Mouse (Mus musculus) ES-E14 (cell line): ENCODE measurements around the gene Psma3. TPM values are rescaled to one million over a fixed set of nuclear protein-coding genes. Genes with fewer than 3 reads are reported as not detected.

Experiments used
- DNase-seq: peaks from one replicate; pipeline ENCODE4 v3.0.0-alpha.2; 2013; ENCODE audit warnings: low read depth, low spot score
- H3K27ac ChIP-seq: 2 replicates; pipeline ENCODE4 v1.5.1; 2012; ENCODE audit warnings: low read depth, mild to moderate bottlenecking, low read length, moderate library complexity, mixed read lengths; ENCODE audit not compliant: poor library complexity, insufficient read depth, severe bottlenecking
- H3K36me3 ChIP-seq: 2 replicates; pipeline ENCODE4 v1.6.1; 2012; ENCODE audit warnings: mild to moderate bottlenecking, low read length, moderate library complexity, mixed read lengths; ENCODE audit not compliant: control insufficient read depth, poor library complexity, insufficient read depth, severe bottlenecking
- H3K4me1 ChIP-seq, 2 experiments: fragments of 150-350 bp in 1 of 2; sonication (generic) in 1 of 2; 2 replicates each; pipeline ENCODE4 v1.6.1; 2012; ENCODE audit warnings: low read length in 2 of 2, mild to moderate bottlenecking in 1 of 2, mixed read lengths in 1 of 2; ENCODE audit not compliant: control insufficient read depth in 2 of 2, insufficient read depth in 2 of 2, poor library complexity in 1 of 2
- H3K4me3 ChIP-seq, 2 experiments: fragments of 150-350 bp in 1 of 2; sonication (generic) in 1 of 2; 2 replicates each; pipeline ENCODE4 v1.5.1; 2012; ENCODE audit warnings: low read length in 2 of 2, low read depth in 1 of 2, mild to moderate bottlenecking in 1 of 2, mixed read lengths in 1 of 2; ENCODE audit not compliant: insufficient read depth in 1 of 2, poor library complexity in 1 of 2, severe bottlenecking in 1 of 2
- H3K9ac ChIP-seq: 2 replicates; pipeline ENCODE4 v1.6.1; 2012; ENCODE audit warnings: low read depth, mild to moderate bottlenecking, low read length, mixed read lengths; ENCODE audit not compliant: poor library complexity, insufficient read depth, severe bottlenecking
- H3K9me3 ChIP-seq: fragments of 150-350 bp; sonication (generic); 2 replicates; pipeline ENCODE4 v1.6.1; 2012; ENCODE audit warnings: low read depth, mild to moderate bottlenecking, low read length; ENCODE audit not compliant: control insufficient read depth, insufficient read depth
- CHD2 ChIP-seq: IDR thresholded peaks from 2 replicates; pipeline ENCODE4 v1.6.1; 2014; ENCODE audit warnings: mild to moderate bottlenecking, low read depth, low read length, inconsistent platforms
- HCFC1 ChIP-seq: IDR thresholded peaks from 2 replicates; pipeline ENCODE4 v1.6.1; 2012; ENCODE audit warnings: low read length, inconsistent platforms, borderline replicate concordance; ENCODE audit not compliant: insufficient read depth
- MAFK ChIP-seq: IDR thresholded peaks from 2 replicates; pipeline ENCODE4 v1.6.1; 2014; ENCODE audit warnings: mild to moderate bottlenecking, low read depth, low read length, inconsistent platforms; ENCODE audit not compliant: insufficient read depth
- ZC3H11A ChIP-seq: IDR thresholded peaks from 2 replicates; pipeline ENCODE4 v1.6.1; 2012; ENCODE audit warnings: low read depth, mild to moderate bottlenecking, inconsistent platforms, low read length, borderline replicate concordance
- ZNF384 ChIP-seq: IDR thresholded peaks from 2 replicates; pipeline ENCODE4 v1.6.1; 2012; ENCODE audit warnings: low read depth, low read length, inconsistent platforms
- in situ Hi-C, 2 experiments: fragments of 600-800 bp; cut with MboI; formaldehyde crosslinking; loops; one replicate each; pipeline ENCODE4 v1.15.1; 2025; ENCODE audit warnings: low sequenced_read_pairs in 2 of 2, inconsistent platforms in 1 of 2; ENCODE audit not compliant: unreplicated experiment in 2 of 2
- total RNA-seq: library from RNA; depleted of rRNA; stranded (reverse); fragments of 300-350 nt; gene quantifications from 2 replicates; pipeline ENCODE4 v1.2.3, GENCODE M21; 2012

Gene Psma3
- total RNA-seq, 1 experiment = 306 TPM

GRCm38 (mm10) chr12:71006141-71006540 lies 31.7 kb downstream of the Psma3 start:
- in situ Hi-C loops = no loop called here
- Histone ChIP-seq H3K27ac (no peak overlapping the region), H3K9ac (no peak overlapping the region), H3K4me1 (0 out of 4 replicates have a peak, but pooled peaks cover 0 to 2% of the 10 kb centered on the region in 2 experiments), H3K36me3 (peaks cover 19% of the 10 kb centered on the region), H3K4me3 (no peak overlapping the region), H3K9me3 (no peaks in the 10 kb centered on the region)
- no peak for DNase-seq
- TF ChIP-seq ZNF384 (no peak), MAFK (no peak), ZC3H11A (no peak), CHD2 (no peak), HCFC1 (no peak)

GRCm38 (mm10) chr12:71006901-71007300 lies 32.5 kb downstream of the Psma3 start:
- in situ Hi-C loops = no loop called here
- TF ChIP-seq CHD2 (no peak), ZNF384 (no peak), HCFC1 (no peak), ZC3H11A (no peak), MAFK (no peak)
- H3K36me3 ChIP-seq = peaks cover 19% of the 10 kb centered on the region

GRCm38 (mm10) chr12:71009769-71010168 lies 35.3 kb downstream of the Psma3 start:
- Histone ChIP-seq H3K27ac (no peak overlapping the region), H3K9me3 (no peaks in the 10 kb centered on the region), H3K4me3 (no peak overlapping the region), H3K4me1 (0 out of 4 replicates have a peak, but pooled peaks cover 1 to 4% of the 10 kb centered on the region in 2 experiments), H3K36me3 (peaks cover 22% of the 10 kb centered on the region), H3K9ac (no peak overlapping the region)
- TF ChIP-seq ZC3H11A = no peak
- no peak for TF ChIP-seq ZNF384
- no peak for TF ChIP-seq MAFK
- TF ChIP-seq CHD2 = no peak
- TF ChIP-seq HCFC1 = no peak
- DNase-seq = no peak
- in situ Hi-C loops = no loop called here

More at GRCm38 (mm10) chr12:71006901-71007300, 32.5 kb downstream of the Psma3 start:
- no peak overlapping the region for H3K9ac ChIP-seq
- DNase-seq = no peak
- H3K4me1 ChIP-seq = 0 out of 4 replicates have a peak, but pooled peaks cover 0 to 2% of the 10 kb centered on the region in 2 experiments
- H3K27ac ChIP-seq = no peak overlapping the region
- H3K4me3 ChIP-seq = no peak overlapping the region
- no peaks in the 10 kb centered on the region for H3K9me3 ChIP-seq

- Histone ChIP-seq H3K36me3 (peaks cover 9% of the 10 kb centered on the region), H3K27ac (peak overlapping the region; percentile 96), H3K9me3 (no peaks in the 10 kb centered on the region), H3K4me3 (peak overlapping the region; percentile 88 to 90), H3K9ac (peak overlapping the region; percentile 99), H3K4me1 (0 out of 4 replicates have a peak, but pooled peaks cover 1 to 5% of the 10 kb centered on the region in 2 experiments)
- in situ Hi-C loops = no loop called here
- no peak for TF ChIP-seq ZNF384
- no peak for DNase-seq
Measured at GRCm38 (mm10) chr12:71014845-71015362, 40.5 kb downstream of the Psma3 start.
